16 mouse cellular contexts compared by ENCODE assay signal in genomic region chr2:28386784-28387183, GRCm38 (mm10). TPM values are rescaled to one million over a fixed set of nuclear protein-coding genes. Genes with fewer than 3 reads are reported as not detected.
DNase-seq lines count a peak whose midpoint lies in the region; ATAC-seq lines count a peak whose summit lies in the region.
"Had no signal": no experiment of that assay in that cellular context is flagged by ENCODE, and none has a peak within 500 bp of the region (broad histone marks: within the 10 kb centered on the region; RNA-seq: fewer than 3 reads in every experiment).

No protein-coding gene starts in this region.

- peaks cover 47% of the 10 kb centered on the region for H3K4me1 ChIP-seq in forebrain, embryonic 12.5 days
- peaks cover 38% of the 10 kb centered on the region for H3K4me1 ChIP-seq in forebrain, embryonic 10.5 days
- H3K4me1 ChIP-seq in midbrain, embryonic 12.5 days, result peaks cover 37% of the 10 kb centered on the region
- peaks cover 40% of the 10 kb centered on the region for H3K4me1 ChIP-seq in midbrain, embryonic 13.5 days (replicated peaks)
- H3K4me1 ChIP-seq in hindbrain, embryonic 15.5 days (replicated peaks), result peaks cover 45% of the 10 kb centered on the region

- no peak overlapping the region for H3K4me2 ChIP-seq in forebrain, embryonic 12.5 days
- no peak overlapping the region for H3K4me2 ChIP-seq in midbrain, embryonic 12.5 days (replicated peaks)
- H3K4me2 ChIP-seq in midbrain, embryonic 13.5 days (replicated peaks), result no peak overlapping the region
- H3K4me2 ChIP-seq in hindbrain, embryonic 15.5 days, result no peak overlapping the region
- H3K4me2 ChIP-seq: liver, embryonic 11.5 days; neural tube, embryonic 12.5 days had no signal

- ATAC-seq in forebrain, embryonic 12.5 days (ENCODE audit: low FRiP score), result no peak
- no peak for ATAC-seq in midbrain, embryonic 12.5 days (ENCODE audit: low FRiP score, low read depth)
- no peak for ATAC-seq in midbrain, embryonic 13.5 days
- no peak for ATAC-seq in hindbrain, embryonic 15.5 days (ENCODE audit: low FRiP score, low read depth)
- ATAC-seq: activated CD4-positive, CD25-positive, alpha-beta regulatory T cell, adult 4 months had no signal

- H3K9ac ChIP-seq in forebrain, embryonic 12.5 days, result no peak overlapping the region
- no peak overlapping the region for H3K9ac ChIP-seq in midbrain, embryonic 12.5 days (replicated peaks)
- no peak overlapping the region for H3K9ac ChIP-seq in midbrain, embryonic 13.5 days (replicated peaks)
- H3K9ac ChIP-seq in hindbrain, embryonic 15.5 days, result no peak overlapping the region
- H3K9ac ChIP-seq: neural tube, embryonic 12.5 days had no signal

- peak overlapping the region; percentile 83 for H3K27ac ChIP-seq in forebrain, embryonic 12.5 days
- no peak overlapping the region for H3K27ac ChIP-seq in forebrain, embryonic 10.5 days
- 0 out of 2 replicates have a peak overlapping the region, but pooled peaks have one; percentile 12 for H3K27ac ChIP-seq in midbrain, embryonic 12.5 days (replicated peaks)
- H3K27ac ChIP-seq in midbrain, embryonic 13.5 days, result no peak overlapping the region; the same call in 1 of the 2 replicates
- 0 out of 2 replicates have a peak overlapping the region, but pooled peaks have one; percentile 56 for H3K27ac ChIP-seq in hindbrain, embryonic 15.5 days (replicated peaks)
- H3K27ac ChIP-seq: heart, adult 2 months; neural tube, embryonic 12.5 days had no signal

- no peak overlapping the region for H3K4me3 ChIP-seq in forebrain, embryonic 12.5 days (replicated peaks)
- no peak overlapping the region for H3K4me3 ChIP-seq in forebrain, embryonic 10.5 days
- no peak overlapping the region for H3K4me3 ChIP-seq in midbrain, embryonic 12.5 days
- no peak overlapping the region for H3K4me3 ChIP-seq in midbrain, embryonic 13.5 days (replicated peaks)
- no peak overlapping the region for H3K4me3 ChIP-seq in hindbrain, embryonic 15.5 days
- H3K4me3 ChIP-seq: heart, adult 2 months; neural tube, embryonic 12.5 days had no signal

- H3K9me3 ChIP-seq in forebrain, embryonic 12.5 days, result no peaks in the 10 kb centered on the region
- no peaks in the 10 kb centered on the region for H3K9me3 ChIP-seq in forebrain, embryonic 10.5 days
- H3K9me3 ChIP-seq in midbrain, embryonic 12.5 days, result no peaks in the 10 kb centered on the region
- H3K9me3 ChIP-seq in midbrain, embryonic 13.5 days, result no peaks in the 10 kb centered on the region
- H3K9me3 ChIP-seq in hindbrain, embryonic 15.5 days, result no peaks in the 10 kb centered on the region
- H3K9me3 ChIP-seq: neural tube, embryonic 12.5 days had no signal

- 0 out of 2 replicates have a peak, but pooled peaks cover 3% of the 10 kb centered on the region for H3K27me3 ChIP-seq in forebrain, embryonic 12.5 days
- H3K27me3 ChIP-seq in forebrain, embryonic 10.5 days (ENCODE audit: poor library complexity, severe bottlenecking), result peaks cover 10% of the 10 kb centered on the region
- H3K27me3 ChIP-seq in midbrain, embryonic 12.5 days, result no peaks in the 10 kb centered on the region
- no peaks in the 10 kb centered on the region for H3K27me3 ChIP-seq in midbrain, embryonic 13.5 days
- H3K27me3 ChIP-seq in hindbrain, embryonic 15.5 days, result no peaks in the 10 kb centered on the region
- H3K27me3 ChIP-seq: neural tube, embryonic 12.5 days; Patski had no signal

- no peak for DNase-seq in forebrain, embryonic 10.5 days (ENCODE audit: extremely low spot score, low spot score)
- DNase-seq in kidney, postnatal 25 days, result no peak
- no peak for DNase-seq in right cerebral cortex, postnatal 10 days (ENCODE audit: low spot score in 2 of 2)
- DNase-seq: adrenal gland, postnatal 14 days; kidney, adult 9 months; lung, adult 2 months; thymus, postnatal 4 days had no signal

- WGBS in forebrain, embryonic 12.5 days, result 76% methylated on average over 1 of the region's 1 CpGs
- 67% methylated on average over 1 of the region's 1 CpGs for WGBS in forebrain, embryonic 10.5 days
- WGBS in midbrain, embryonic 12.5 days, result 60% methylated on average over 1 of the region's 1 CpGs
- WGBS in midbrain, embryonic 13.5 days, result 67% methylated on average over 1 of the region's 1 CpGs
- WGBS in hindbrain, embryonic 15.5 days, result 33% methylated on average over 1 of the region's 1 CpGs

- no peaks in the 10 kb centered on the region for H3K36me3 ChIP-seq in forebrain, embryonic 12.5 days (replicated peaks)
- H3K36me3 ChIP-seq in forebrain, embryonic 10.5 days (replicated peaks), result no peaks in the 10 kb centered on the region
- H3K36me3 ChIP-seq in midbrain, embryonic 12.5 days, result no peaks in the 10 kb centered on the region
- H3K36me3 ChIP-seq in midbrain, embryonic 13.5 days, result no peaks in the 10 kb centered on the region
- H3K36me3 ChIP-seq in hindbrain, embryonic 15.5 days, result no peaks in the 10 kb centered on the region
- H3K36me3 ChIP-seq: neural tube, embryonic 12.5 days had no signal

RNA-seq across cellular contexts. Expression of gene Ppp1r26, which starts 59.8 kb away (rescaled TPM):
- 9.2 and 9.6 TPM in 2 replicates for polyA plus RNA-seq in forebrain, embryonic 12.5 days (2016; fragmentation: Nextera tagmentation; extraction: Ambion mirVana)
- 5.8 and 6.1 TPM in 2 replicates for polyA plus RNA-seq in forebrain, embryonic 10.5 days (2016; fragmentation: Nextera tagmentation; extraction: Ambion mirVana)
- 8.6 and 10.3 TPM in 2 replicates for polyA plus RNA-seq in midbrain, embryonic 12.5 days (2016; fragmentation: Nextera tagmentation; extraction: Ambion mirVana)
- polyA plus RNA-seq in midbrain, embryonic 13.5 days (2015; fragmentation: Nextera tagmentation; extraction: Ambion mirVana), result 10.7 and 11.8 TPM in 2 replicates
- 16.3 and 17.4 TPM in 2 replicates for polyA plus RNA-seq in hindbrain, embryonic 15.5 days (2015; fragmentation: Nextera tagmentation; extraction: Ambion mirVana)

Comparison
In these comparisons a context has a peak if more than half of its experiments do, and no peak if none do; other contexts are left out.
1. H3K27ac ChIP-seq: peak in forebrain, embryonic 12.5 days (single experiment), midbrain, embryonic 12.5 days (single experiment) and hindbrain, embryonic 15.5 days (single experiment); none in forebrain, embryonic 10.5 days (single experiment) and midbrain, embryonic 13.5 days (single experiment).